Mouse (Mus musculus): ENCODE results near the gene Zc3hav1. TPM values are rescaled to one million over a fixed set of nuclear protein-coding genes. Genes with fewer than 3 reads are reported as not detected.

Zc3hav1 gene
- polyA plus RNA-seq, 1 experiment from 2014 or later = 1.7 TPM

- no peak overlapping the region for H3K27ac ChIP-seq (ENCODE audit: low read depth, low read length)
- peaks cover 4% of the 10 kb centered on the region for H3K4me1 ChIP-seq (ENCODE audit: control insufficient read depth, insufficient read depth, low read length)
- peak overlapping the region; percentile 44 for H3K4me3 ChIP-seq (ENCODE audit: low read depth, low read length)
- peak; percentile 96 for DNase-seq (ENCODE audit: low spot score, missing footprints)
- 2% methylated on average over 20 of the region's 20 CpGs for WGBS
- H3K4me2 ChIP-seq = peak overlapping the region; percentile 56
- no peak overlapping the region for H3K9ac ChIP-seq (ENCODE audit: low read length)
- H3K9me3 ChIP-seq (ENCODE audit: control insufficient read depth, low read length) = no peaks in the 10 kb centered on the region
- ATAC-seq (ENCODE audit: low FRiP score) = 0 out of 2 replicates have a peak, but pooled peaks have one; percentile 19
- no peaks in the 10 kb centered on the region for H3K36me3 ChIP-seq (ENCODE audit: control insufficient read depth, insufficient read depth, low read length)
- peaks cover 58% of the 10 kb centered on the region for H3K27me3 ChIP-seq (ENCODE audit: control insufficient read depth, insufficient read depth, low read length)
Measured at GRCm38 (mm10) chr6:38354723-38355353, 435 bp upstream of the Zc3hav1 start.

- H3K4me1 ChIP-seq (ENCODE audit: control insufficient read depth, insufficient read depth, low read length) = peaks cover 4% of the 10 kb centered on the region
- ATAC-seq (ENCODE audit: low FRiP score) = no peak
- H3K27ac ChIP-seq (ENCODE audit: low read depth, low read length) = no peak overlapping the region
- H3K36me3 ChIP-seq (ENCODE audit: control insufficient read depth, insufficient read depth, low read length) = no peaks in the 10 kb centered on the region
- peak; percentile 92 for DNase-seq (ENCODE audit: low spot score, missing footprints)
- H3K4me3 ChIP-seq (ENCODE audit: low read depth, low read length) = peak overlapping the region; percentile 44
- H3K27me3 ChIP-seq (ENCODE audit: control insufficient read depth, insufficient read depth, low read length) = peaks cover 58% of the 10 kb centered on the region
- H3K9ac ChIP-seq (ENCODE audit: low read length) = no peak overlapping the region
- WGBS = 3% methylated on average over 13 of the region's 13 CpGs
- H3K9me3 ChIP-seq (ENCODE audit: control insufficient read depth, low read length) = no peaks in the 10 kb centered on the region
- H3K4me2 ChIP-seq = no peak overlapping the region; the same call in 1 of the 2 replicates
Measured at GRCm38 (mm10) chr6:38353181-38353580, 1.2 kb downstream of the Zc3hav1 start.

GRCm38 (mm10) chr6:38352451-38352850 lies 2.0 kb downstream of the Zc3hav1 start:
- no peak for ATAC-seq (ENCODE audit: low FRiP score)
- H3K27ac ChIP-seq (ENCODE audit: low read depth, low read length) = no peak overlapping the region
- 6% methylated on average over 10 of the region's 10 CpGs for WGBS
- H3K4me2 ChIP-seq = no peak overlapping the region
- no peaks in the 10 kb centered on the region for H3K36me3 ChIP-seq (ENCODE audit: control insufficient read depth, insufficient read depth, low read length)
- H3K9me3 ChIP-seq (ENCODE audit: control insufficient read depth, low read length) = no peaks in the 10 kb centered on the region
- H3K27me3 ChIP-seq (ENCODE audit: control insufficient read depth, insufficient read depth, low read length) = peaks cover 58% of the 10 kb centered on the region
- DNase-seq (ENCODE audit: low spot score, missing footprints) = peak; percentile 92
- H3K9ac ChIP-seq (ENCODE audit: low read length) = no peak overlapping the region
- H3K4me1 ChIP-seq (ENCODE audit: control insufficient read depth, insufficient read depth, low read length) = peaks cover 4% of the 10 kb centered on the region
- H3K4me3 ChIP-seq (ENCODE audit: low read depth, low read length) = no peak overlapping the region

GRCm38 (mm10) chr6:38351930-38352329 lies 2.5 kb downstream of the Zc3hav1 start:
- no peak overlapping the region for H3K4me3 ChIP-seq (ENCODE audit: low read depth, low read length)
- no peak overlapping the region for H3K4me2 ChIP-seq
- peaks cover 58% of the 10 kb centered on the region for H3K27me3 ChIP-seq (ENCODE audit: control insufficient read depth, insufficient read depth, low read length)
- no peak overlapping the region for H3K9ac ChIP-seq (ENCODE audit: low read length)
- no peak for ATAC-seq (ENCODE audit: low FRiP score)
- 54% methylated on average over 4 of the region's 4 CpGs for WGBS
- no peaks in the 10 kb centered on the region for H3K36me3 ChIP-seq (ENCODE audit: control insufficient read depth, insufficient read depth, low read length)
- H3K4me1 ChIP-seq (ENCODE audit: control insufficient read depth, insufficient read depth, low read length) = peaks cover 4% of the 10 kb centered on the region
- no peak overlapping the region for H3K27ac ChIP-seq (ENCODE audit: low read depth, low read length)
- no peaks in the 10 kb centered on the region for H3K9me3 ChIP-seq (ENCODE audit: control insufficient read depth, low read length)
- no peak for DNase-seq (ENCODE audit: low spot score, missing footprints)

GRCm38 (mm10) chr6:38349806-38350205 lies 4.6 kb downstream of the Zc3hav1 start:
- H3K4me2 ChIP-seq = no peak overlapping the region
- 83% methylated on average over 9 of the region's 9 CpGs for WGBS
- ATAC-seq (ENCODE audit: low FRiP score) (no peak), DNase-seq (ENCODE audit: low spot score, missing footprints) (no peak)
- H3K4me1 ChIP-seq (ENCODE audit: control insufficient read depth, insufficient read depth, low read length) = peaks cover 2% of the 10 kb centered on the region
- no peak overlapping the region for H3K27ac ChIP-seq (ENCODE audit: low read depth, low read length)
- H3K9ac ChIP-seq (ENCODE audit: low read length) = no peak overlapping the region
- no peaks in the 10 kb centered on the region for H3K36me3 ChIP-seq (ENCODE audit: control insufficient read depth, insufficient read depth, low read length)
- no peaks in the 10 kb centered on the region for H3K9me3 ChIP-seq (ENCODE audit: control insufficient read depth, low read length)
- H3K4me3 ChIP-seq (ENCODE audit: low read depth, low read length) = no peak overlapping the region
- peaks cover 38% of the 10 kb centered on the region for H3K27me3 ChIP-seq (ENCODE audit: control insufficient read depth, insufficient read depth, low read length)

- no peak overlapping the region for H3K4me2 ChIP-seq
- peaks cover 29% of the 10 kb centered on the region for H3K27me3 ChIP-seq (ENCODE audit: control insufficient read depth, insufficient read depth, low read length)
- no peak for ATAC-seq (ENCODE audit: low FRiP score)
- no peaks in the 10 kb centered on the region for H3K36me3 ChIP-seq (ENCODE audit: control insufficient read depth, insufficient read depth, low read length)
- H3K4me1 ChIP-seq (ENCODE audit: control insufficient read depth, insufficient read depth, low read length) = peaks cover 2% of the 10 kb centered on the region; the same call in 1 of the 2 replicates
- no peaks in the 10 kb centered on the region for H3K9me3 ChIP-seq (ENCODE audit: control insufficient read depth, low read length)
- 94% methylated on average over 6 of the region's 6 CpGs for WGBS
- no peak overlapping the region for H3K4me3 ChIP-seq (ENCODE audit: low read depth, low read length)
- no peak for DNase-seq (ENCODE audit: low spot score, missing footprints)
- no peak overlapping the region for H3K27ac ChIP-seq (ENCODE audit: low read depth, low read length)
- H3K9ac ChIP-seq (ENCODE audit: low read length) = no peak overlapping the region
Measured at GRCm38 (mm10) chr6:38348811-38349453, 5.5 kb downstream of the Zc3hav1 start.

- WGBS = 77% methylated on average over 5 of the region's 5 CpGs
- H3K27ac ChIP-seq (ENCODE audit: low read depth, low read length) = no peak overlapping the region
- H3K4me2 ChIP-seq = no peak overlapping the region
- no peaks in the 10 kb centered on the region for H3K9me3 ChIP-seq (ENCODE audit: control insufficient read depth, low read length)
- no peak overlapping the region for H3K4me3 ChIP-seq (ENCODE audit: low read depth, low read length)
- peaks cover 19% of the 10 kb centered on the region for H3K27me3 ChIP-seq (ENCODE audit: control insufficient read depth, insufficient read depth, low read length)
- H3K36me3 ChIP-seq (ENCODE audit: control insufficient read depth, insufficient read depth, low read length) = no peaks in the 10 kb centered on the region
- H3K9ac ChIP-seq (ENCODE audit: low read length) = no peak overlapping the region
- ATAC-seq (ENCODE audit: low FRiP score) = no peak
- no peaks in the 10 kb centered on the region for H3K4me1 ChIP-seq (ENCODE audit: control insufficient read depth, insufficient read depth, low read length)
- no peak for DNase-seq (ENCODE audit: low spot score, missing footprints)
Measured at GRCm38 (mm10) chr6:38347875-38348274, 6.5 kb downstream of the Zc3hav1 start.

- no peaks in the 10 kb centered on the region for H3K4me1 ChIP-seq (ENCODE audit: control insufficient read depth, insufficient read depth, low read length)
- H3K36me3 ChIP-seq (ENCODE audit: control insufficient read depth, insufficient read depth, low read length) = no peaks in the 10 kb centered on the region
- WGBS = 52% methylated on average over 7 of the region's 7 CpGs
- no peak overlapping the region for H3K27ac ChIP-seq (ENCODE audit: low read depth, low read length)
- no peak overlapping the region for H3K4me2 ChIP-seq
- DNase-seq (ENCODE audit: low spot score, missing footprints) (no peak), ATAC-seq (ENCODE audit: low FRiP score) (no peak)
- no peaks in the 10 kb centered on the region for H3K9me3 ChIP-seq (ENCODE audit: control insufficient read depth, low read length)
- H3K4me3 ChIP-seq (ENCODE audit: low read depth, low read length) = no peak overlapping the region
- H3K9ac ChIP-seq (ENCODE audit: low read length) = no peak overlapping the region
- peaks cover 2% of the 10 kb centered on the region; the same call in 1 of the 2 replicates for H3K27me3 ChIP-seq (ENCODE audit: control insufficient read depth, insufficient read depth, low read length)
Measured at GRCm38 (mm10) chr6:38345796-38346195, 8.6 kb downstream of the Zc3hav1 start.

- Histone ChIP-seq H3K9ac (ENCODE audit: low read length) (no peak overlapping the region), H3K4me3 (ENCODE audit: low read depth, low read length) (no peak overlapping the region), H3K4me2 (no peak overlapping the region), H3K9me3 (ENCODE audit: control insufficient read depth, low read length) (no peaks in the 10 kb centered on the region), H3K36me3 (ENCODE audit: control insufficient read depth, insufficient read depth, low read length) (no peaks in the 10 kb centered on the region), H3K27me3 (ENCODE audit: control insufficient read depth, insufficient read depth, low read length) (no peaks in the 10 kb centered on the region), H3K27ac (ENCODE audit: low read depth, low read length) (no peak overlapping the region), H3K4me1 (ENCODE audit: control insufficient read depth, insufficient read depth, low read length) (no peaks in the 10 kb centered on the region)
- DNase-seq (ENCODE audit: low spot score, missing footprints) (no peak), ATAC-seq (ENCODE audit: low FRiP score) (no peak)
- 86% methylated on average over 7 of the region's 7 CpGs for WGBS
Measured at GRCm38 (mm10) chr6:38344006-38344670, 10.3 kb downstream of the Zc3hav1 start.
